Mouse (Mus musculus) cortical plate, adult 2 months (tissue): ENCODE data around the gene Tmem198.

Experiments
- CTCF ChIP-seq: fragments of 200-500 bp; IDR thresholded peaks from 2 replicates; pipeline ENCODE4 v1.5.1; 2011; ENCODE audit warnings: mild to moderate bottlenecking, control low read depth, low read length; ENCODE audit not compliant: insufficient read depth; ENCODE audit errors: extremely low read depth
- POLR2A ChIP-seq: fragments of 200-500 bp; IDR thresholded peaks from 2 replicates; pipeline ENCODE4 v1.6.1; 2011; ENCODE audit warnings: mild to moderate bottlenecking, low read length, control low read depth; ENCODE audit not compliant: insufficient read depth; ENCODE audit errors: extremely low read depth

DNA sequence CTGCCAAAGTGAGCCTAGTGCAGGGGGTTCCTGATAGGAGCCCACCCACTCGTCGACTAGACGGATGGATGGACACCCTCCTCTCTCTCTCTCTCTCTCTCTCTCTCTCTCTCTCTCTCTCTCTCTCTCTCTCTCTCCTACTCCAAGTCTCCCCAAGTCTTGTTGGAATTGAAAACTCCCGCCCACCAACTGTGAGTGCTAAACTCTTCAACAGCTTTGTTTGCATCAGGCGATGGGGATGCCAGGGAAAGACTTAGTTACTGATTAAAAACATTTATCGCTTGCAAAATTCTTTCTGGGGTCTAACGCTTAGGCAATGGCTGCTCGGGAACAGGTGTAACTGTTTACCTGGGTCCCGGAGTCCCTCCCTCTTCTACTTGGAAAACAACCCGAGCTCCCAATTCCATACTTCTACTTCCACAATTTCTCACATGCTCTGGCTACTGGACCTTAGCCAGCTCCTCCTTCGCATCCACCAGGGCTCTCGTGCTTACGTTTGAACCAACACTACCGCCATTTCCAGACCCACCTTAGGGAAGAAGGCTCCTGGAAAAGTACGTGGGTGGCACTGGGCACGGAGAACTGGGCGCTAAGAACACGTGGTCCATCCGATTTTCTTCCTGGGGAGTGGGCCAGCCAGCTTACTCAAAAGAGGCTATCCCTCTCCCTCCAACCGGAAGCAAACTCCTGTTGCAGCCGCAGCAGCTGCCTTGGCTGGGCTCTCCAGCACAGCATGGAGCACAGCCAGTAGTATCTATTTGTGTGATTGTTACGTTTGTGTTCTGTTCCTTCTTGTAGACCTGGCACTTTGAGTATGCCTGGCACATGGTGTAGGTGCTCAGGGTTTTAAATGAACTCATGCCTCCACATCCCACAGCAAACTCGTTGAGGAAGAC lies 20.3 kb upstream of the Tmem198 start:
- TF ChIP-seq POLR2A = no peak
- TF ChIP-seq CTCF = no peak
